Mouse (Mus musculus) liver, embryonic 11.5 days (tissue): Measurements from ENCODE around the gene Hfe. TPM values are rescaled to one million over a fixed set of nuclear protein-coding genes. Genes with fewer than 3 reads are reported as not detected.

Experiments
- ATAC-seq: fragments of 200-750 bp; cut with Nextera tagmentation; replicated peaks from 2 replicates; pipeline ENCODE4 v1.8.0; 2017; ENCODE audit warnings: moderate number of reproducible peaks, mild to moderate bottlenecking, moderate TSS enrichment, moderate library complexity; ENCODE audit not compliant: low FRiP score
- DNase-seq: peaks from one replicate; pipeline ENCODE4 v3.0.0-alpha.2; 2017; ENCODE audit warnings: low spot score
- H3K27ac ChIP-seq: fragments of 300-500 bp; sonication (generic); 2 replicates; pipeline ENCODE4 v1.5.1; 2014; ENCODE audit warnings: mild to moderate bottlenecking, low read depth, low read length, control low read depth
- H3K27me3 ChIP-seq: fragments of 300-500 bp; sonication (generic); replicated peaks from 2 replicates; pipeline ENCODE4 v1.6.1; 2014; ENCODE audit warnings: low read length, mixed read lengths; ENCODE audit not compliant: control insufficient read depth, insufficient read depth
- H3K36me3 ChIP-seq: fragments of 300-500 bp; sonication (generic); 2 replicates; pipeline ENCODE4 v1.6.1; 2014; ENCODE audit warnings: mild to moderate bottlenecking, low read length, moderate library complexity, mixed read lengths; ENCODE audit not compliant: control insufficient read depth, insufficient read depth
- H3K4me1 ChIP-seq: fragments of 300-500 bp; sonication (generic); replicated peaks from 2 replicates; pipeline ENCODE4 v1.6.1; 2014; ENCODE audit warnings: low read length, mixed read lengths; ENCODE audit not compliant: control insufficient read depth, insufficient read depth
- H3K4me2 ChIP-seq: fragments of 300-500 bp; sonication (generic); 2 replicates; pipeline ENCODE4 v1.6.1; 2014; ENCODE audit warnings: mild to moderate bottlenecking, control low read depth, moderate library complexity
- H3K4me3 ChIP-seq: fragments of 300-500 bp; sonication (generic); 2 replicates; pipeline ENCODE4 v1.5.1; 2014; ENCODE audit warnings: low read depth, low read length, control low read depth
- H3K9ac ChIP-seq: fragments of 300-500 bp; sonication (generic); 2 replicates; pipeline ENCODE4 v1.6.1; 2014; ENCODE audit warnings: low read depth, low read length, control low read depth
- H3K9me3 ChIP-seq: fragments of 300-500 bp; sonication (generic); 2 replicates; pipeline ENCODE4 v1.6.1; 2016; ENCODE audit warnings: low read length, inconsistent platforms, mixed read lengths; ENCODE audit not compliant: control insufficient read depth
- WGBS: fragments of 180-500 bp; shearing (Covaris S2); extraction: QIAGEN DNeasy Blood & Tissue Kit; methylation state at CpG from one replicate; pipeline ENCODE4 v1.1.7; 2014; 5-methylcytosine and 5-hydroxymethylcytosine counted together
- polyA plus RNA-seq: library from polyadenylated mRNA; unstranded; fragments of >200 nt; fragmentation: Nextera tagmentation; extraction: Ambion mirVana; gene quantifications from 2 replicates; pipeline ENCODE4 v1.2.1, GENCODE M21; 2014

The Hfe gene
- polyA plus RNA-seq, result 6.1 and 7.2 TPM in 2 replicates

DNA sequence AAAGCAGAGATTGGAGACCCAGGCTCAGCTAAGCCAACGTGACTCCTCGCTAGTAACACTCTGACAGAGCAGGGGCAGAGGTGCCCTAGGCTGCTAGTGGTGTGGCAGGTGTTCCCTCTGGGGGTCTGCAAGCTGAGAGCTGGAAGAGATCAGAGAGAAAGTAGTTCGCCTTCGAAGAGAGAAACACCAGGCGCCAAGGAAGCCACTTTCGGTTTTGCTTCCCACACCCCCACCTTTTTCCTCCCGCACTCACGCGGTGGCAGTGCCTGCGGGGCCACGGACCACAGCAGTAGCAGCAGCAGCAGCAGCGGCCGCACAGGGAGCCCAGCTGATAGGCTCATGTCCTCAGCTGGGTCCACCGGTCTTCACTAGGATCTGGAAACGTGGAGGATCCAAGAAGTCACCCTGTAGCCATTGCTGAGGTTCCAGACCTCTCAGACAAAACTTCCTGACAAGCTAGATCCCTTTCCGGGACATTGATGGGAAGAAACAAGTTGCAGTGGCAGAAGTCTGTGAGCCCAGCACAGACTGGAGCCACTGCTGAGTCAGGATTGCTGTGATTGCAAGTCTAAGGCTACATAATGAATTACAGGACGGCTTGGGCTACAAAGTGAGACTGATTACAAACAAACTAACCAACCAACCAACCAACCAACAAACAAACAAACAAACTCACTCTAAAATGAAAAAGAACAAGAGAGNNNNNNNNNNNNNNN lies at the start of gene Hfe:
Hfe (minus strand) TSS at position 481 of the 716 bp plus-strand sequence.
- Histone ChIP-seq H3K36me3 (no peaks in the 10 kb centered on the region), H3K27ac (no peak within 1 kb of the TSS), H3K9ac (peak within 1 kb of the TSS; percentile 63), H3K4me3 (peak within 1 kb of the TSS; percentile 41), H3K4me1 (peaks cover 5% of the 10 kb centered on the region; the same call in 1 of the 2 replicates), H3K4me2 (peak within 1 kb of the TSS; percentile 71), H3K9me3 (no peaks in the 10 kb centered on the region), H3K27me3 (0 out of 2 replicates have a peak, but pooled peaks cover 4% of the 10 kb centered on the region)
- DNase-seq (peak; percentile 62), ATAC-seq (0 out of 2 replicates have a peak, but pooled peaks have one; percentile 47)
- 2% methylated on average over 17 of the region's 17 CpGs for WGBS

GRCm38 (mm10) chr13:23759916-23760239 lies 49.2 kb upstream of the Hfe start:
- H3K27ac ChIP-seq, result peak overlapping the region; percentile 99
- H3K9me3 ChIP-seq, result no peaks in the 10 kb centered on the region
- H3K9ac ChIP-seq, result peak overlapping the region; percentile 87
- peak overlapping the region; percentile 53; the same call in 1 of the 2 replicates for H3K4me3 ChIP-seq
- no peaks in the 10 kb centered on the region for H3K36me3 ChIP-seq
- ATAC-seq (no peak), DNase-seq (peak; percentile 60)
- WGBS, result 64% methylated on average over 1 of the region's 1 CpGs
- H3K4me2 ChIP-seq, result peak overlapping the region; percentile 84
- H3K4me1 ChIP-seq, result peaks cover 42% of the 10 kb centered on the region
- no peaks in the 10 kb centered on the region for H3K27me3 ChIP-seq

DNA sequence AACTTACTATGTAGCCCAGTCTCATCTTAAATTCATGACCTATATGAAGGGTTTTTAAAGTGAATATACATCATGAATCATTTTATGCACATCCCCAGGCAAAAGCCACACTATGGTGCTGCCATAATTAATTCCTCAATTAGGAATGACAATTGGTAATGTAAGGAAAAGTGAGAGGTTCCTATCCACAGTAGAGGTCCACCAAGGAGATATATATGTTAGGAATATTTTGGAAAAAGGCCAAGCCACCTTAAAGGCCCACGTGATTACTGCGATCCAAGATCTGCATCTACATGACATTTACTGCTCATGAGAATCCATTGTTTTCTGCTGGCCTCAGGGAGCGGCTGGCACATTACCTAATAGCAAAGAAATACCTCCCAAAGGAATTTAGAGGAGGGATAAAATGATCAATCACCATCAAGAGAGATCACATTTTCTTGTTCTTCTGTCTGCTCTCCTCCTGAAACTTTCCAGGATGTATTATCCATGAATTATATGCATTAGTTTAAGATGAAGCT lies 48.7 kb upstream of the Hfe start:
- Histone ChIP-seq H3K36me3 (no peaks in the 10 kb centered on the region), H3K27me3 (no peaks in the 10 kb centered on the region), H3K4me1 (peaks cover 36% of the 10 kb centered on the region), H3K9ac (no peak overlapping the region), H3K4me2 (peak overlapping the region; percentile 84; the same call in 1 of the 2 replicates), H3K9me3 (no peaks in the 10 kb centered on the region), H3K27ac (peak overlapping the region; percentile 99), H3K4me3 (no peak overlapping the region)
- WGBS, result 81% methylated on average over 3 of the region's 3 CpGs
- no peak for DNase-seq
- no peak for ATAC-seq

DNA sequence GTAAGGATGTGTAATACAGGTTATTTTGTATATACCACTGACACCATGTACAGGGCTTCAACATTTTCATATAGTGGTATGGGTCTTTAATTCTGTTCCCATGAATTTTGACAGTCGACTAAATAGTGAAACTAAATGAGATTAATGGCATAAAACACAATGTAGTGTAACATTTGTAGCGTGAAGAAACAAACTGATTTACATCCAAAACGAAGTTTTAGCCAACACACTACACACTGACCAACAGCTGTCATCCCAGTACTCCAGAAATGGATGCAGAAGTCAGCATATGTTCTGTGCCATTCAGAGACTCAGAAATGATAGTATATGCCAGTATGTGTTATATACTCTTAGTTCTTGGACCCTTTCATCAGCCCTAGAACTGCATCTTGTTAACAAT lies 47.3 kb upstream of the Hfe start:
- no peak overlapping the region for H3K4me3 ChIP-seq
- no peaks in the 10 kb centered on the region for H3K36me3 ChIP-seq
- H3K4me1 ChIP-seq, result peaks cover 24% of the 10 kb centered on the region; the same call in 1 of the 2 replicates
- H3K27ac ChIP-seq, result peak overlapping the region; percentile 99
- H3K9me3 ChIP-seq, result no peaks in the 10 kb centered on the region
- peak overlapping the region; percentile 72 for H3K4me2 ChIP-seq
- DNase-seq (no peak), ATAC-seq (no peak)
- H3K27me3 ChIP-seq, result no peaks in the 10 kb centered on the region
- peak overlapping the region; percentile 38 for H3K9ac ChIP-seq
- 44% methylated on average over 3 of the region's 3 CpGs for WGBS

DNA sequence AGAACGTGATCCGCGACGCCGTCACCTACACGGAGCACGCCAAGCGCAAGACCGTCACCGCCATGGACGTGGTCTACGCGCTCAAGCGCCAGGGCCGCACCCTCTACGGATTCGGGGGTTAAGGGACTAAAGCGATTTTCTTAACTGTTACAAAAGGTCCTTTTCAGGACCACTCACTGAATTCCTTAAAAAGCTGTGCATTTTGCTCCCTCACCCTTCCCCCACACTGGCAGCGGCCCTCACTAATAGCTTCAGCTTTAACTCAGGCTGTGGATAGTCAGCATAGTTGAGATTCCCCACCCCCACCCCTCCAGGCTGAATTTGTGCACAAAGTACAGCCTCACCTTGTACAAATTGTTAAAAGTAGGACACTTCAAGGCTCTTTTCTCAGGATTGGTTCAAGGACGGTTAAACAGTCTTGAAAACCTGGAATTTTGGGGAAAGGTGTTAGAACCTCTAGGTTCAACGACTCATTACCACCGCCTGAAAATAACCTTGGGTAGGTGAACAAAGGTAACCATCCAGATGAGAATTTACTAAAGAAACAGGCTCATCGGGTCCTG lies 46.6 kb upstream of the Hfe start:
- Histone ChIP-seq H3K9ac (peak overlapping the region; percentile 75), H3K27me3 (no peaks in the 10 kb centered on the region), H3K9me3 (no peaks in the 10 kb centered on the region), H3K27ac (peak overlapping the region; percentile 99), H3K4me3 (peak overlapping the region; percentile 45), H3K36me3 (no peaks in the 10 kb centered on the region), H3K4me1 (peaks cover 22% of the 10 kb centered on the region; the same call in 1 of the 2 replicates), H3K4me2 (peak overlapping the region; percentile 72)
- DNase-seq, result peak; percentile 76
- WGBS, result under 1% methylated on average over 17 of the region's 23 CpGs
- ATAC-seq, result peak; percentile 10

GRCm38 (mm10) chr13:23756790-23757189 lies 46.1 kb upstream of the Hfe start, which contains the start of gene Hist1h4b:
TSS of gene Hist1h4b (plus strand) at chr13:23757013.
- WGBS, result 0% methylated on average over 17 of the region's 22 CpGs
- H3K4me2 ChIP-seq, result peak within 1 kb of the TSS; percentile 72
- H3K27me3 ChIP-seq, result no peaks in the 10 kb centered on the region
- ATAC-seq (peak; percentile 68), DNase-seq (peak; percentile 91)
- peaks cover 22% of the 10 kb centered on the region; the same call in 1 of the 2 replicates for H3K4me1 ChIP-seq
- peak within 1 kb of the TSS; percentile 99 for H3K27ac ChIP-seq
- no peaks in the 10 kb centered on the region for H3K9me3 ChIP-seq
- H3K9ac ChIP-seq, result peak within 1 kb of the TSS; percentile 75
- no peaks in the 10 kb centered on the region for H3K36me3 ChIP-seq
- H3K4me3 ChIP-seq, result peak within 1 kb of the TSS; percentile 45

DNA sequence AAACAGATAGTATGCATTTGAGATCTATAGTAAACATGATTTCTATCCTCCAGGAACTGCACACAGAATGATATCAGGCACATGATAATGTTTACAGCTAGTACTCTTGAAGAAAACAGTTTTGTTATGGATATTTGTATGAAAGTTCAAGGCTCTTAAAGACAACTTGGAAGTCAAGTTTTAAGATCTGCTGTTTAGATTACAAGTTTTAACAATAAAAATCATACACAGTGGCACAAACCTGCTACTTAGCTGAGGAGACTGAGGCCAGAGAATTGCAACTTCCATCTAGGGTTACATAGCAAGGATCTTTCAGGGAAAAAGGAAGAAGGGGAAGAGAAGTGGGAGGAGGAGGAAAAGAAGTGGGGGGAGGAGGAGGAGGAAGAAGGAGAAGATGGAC lies 44.3 kb upstream of the Hfe start:
- no peak for DNase-seq
- no peaks in the 10 kb centered on the region for H3K9me3 ChIP-seq
- H3K4me1 ChIP-seq, result peaks cover 18% of the 10 kb centered on the region; the same call in 1 of the 2 replicates
- H3K4me2 ChIP-seq, result no peak overlapping the region
- H3K9ac ChIP-seq, result no peak overlapping the region
- no peak for ATAC-seq
- no peaks in the 10 kb centered on the region for H3K36me3 ChIP-seq
- no peaks in the 10 kb centered on the region for H3K27me3 ChIP-seq
- no peak overlapping the region for H3K4me3 ChIP-seq
- peak overlapping the region; percentile 63 for H3K27ac ChIP-seq

GRCm38 (mm10) chr13:23753314-23754078 lies 42.8 kb upstream of the Hfe start:
- DNase-seq (no peak), ATAC-seq (no peak)
- Histone ChIP-seq H3K27ac (peak overlapping the region; percentile 86), H3K9me3 (no peaks in the 10 kb centered on the region), H3K27me3 (no peaks in the 10 kb centered on the region), H3K36me3 (no peaks in the 10 kb centered on the region), H3K4me3 (peak overlapping the region; percentile 47), H3K9ac (peak overlapping the region; percentile 48; the same call in 1 of the 2 replicates), H3K4me2 (peak overlapping the region; percentile 57), H3K4me1 (peaks cover 14% of the 10 kb centered on the region)
- WGBS, result 50% methylated on average over 4 of the region's 4 CpGs
